Comparison of ENCODE assay signal across 30 mouse cellular contexts in the genomic region with DNA sequence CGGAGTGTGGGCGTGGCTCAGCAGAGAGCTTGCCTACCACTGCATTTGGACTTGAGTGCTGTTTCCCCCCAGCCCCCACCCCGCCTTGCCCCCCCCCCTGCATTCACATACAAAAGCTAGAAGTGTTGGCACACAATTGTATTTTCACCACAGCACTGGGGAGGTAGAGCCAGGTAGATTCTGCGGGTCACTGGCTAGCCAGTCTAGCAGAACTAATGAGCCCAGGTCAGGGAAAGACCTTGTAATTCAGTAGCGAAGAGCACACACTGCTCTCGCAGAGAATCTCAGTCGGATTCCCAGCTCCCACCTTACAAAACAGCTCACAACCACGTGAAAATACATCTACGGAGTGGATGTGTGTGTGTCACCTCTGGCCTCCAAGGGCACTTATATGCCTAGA. TPM values are rescaled to one million over a fixed set of nuclear protein-coding genes. Genes with fewer than 3 reads are reported as not detected.
DNase-seq lines count a peak whose midpoint lies in the region; ATAC-seq and TF ChIP-seq lines count a peak whose summit lies in the region.
"Had no signal": no experiment of that assay in that cellular context is flagged by ENCODE, and none has a peak within 500 bp of the region (broad histone marks: within the 10 kb centered on the region; RNA-seq: fewer than 3 reads in every experiment).

No protein-coding gene starts in this region.

- no peak overlapping the region for H3K9ac ChIP-seq in kidney, embryonic 16.5 days (replicated peaks; ENCODE audit: low read length)
- no peak overlapping the region for H3K9ac ChIP-seq in liver, embryonic 11.5 days (ENCODE audit: low read depth, low read length)
- H3K9ac ChIP-seq: embryonic facial prominence, embryonic 13.5 days; forebrain, embryonic 12.5 days; forebrain, embryonic 15.5 days; heart, embryonic 13.5 days; hindbrain, embryonic 12.5 days; hindbrain, embryonic 15.5 days had no signal

- no peaks in the 10 kb centered on the region for H3K9me3 ChIP-seq in kidney, embryonic 16.5 days (ENCODE audit: low read length)
- H3K9me3 ChIP-seq in liver, embryonic 11.5 days (ENCODE audit: control insufficient read depth, low read length): no peaks in the 10 kb centered on the region
- H3K9me3 ChIP-seq: embryonic facial prominence, embryonic 10.5 days; embryonic facial prominence, embryonic 13.5 days; forebrain, embryonic 12.5 days; forebrain, embryonic 15.5 days; G1E; heart, embryonic 10.5 days; heart, embryonic 13.5 days; hindbrain, embryonic 12.5 days; hindbrain, embryonic 15.5 days had no signal

- H3K4me3 ChIP-seq in kidney, adult 2 months (ENCODE audit: insufficient read depth, low read depth, low read length): no peak overlapping the region
- no peak overlapping the region for H3K4me3 ChIP-seq in kidney, embryonic 16.5 days (ENCODE audit: low read length)
- H3K4me3 ChIP-seq in liver, embryonic 11.5 days (ENCODE audit: low read depth, low read length): no peak overlapping the region
- H3K4me3 ChIP-seq: embryonic facial prominence, embryonic 10.5 days; embryonic facial prominence, embryonic 13.5 days; erythroblast, embryonic 14.5 days; forebrain, embryonic 12.5 days; forebrain, embryonic 15.5 days; heart, adult 2 months; heart, embryonic 10.5 days; heart, embryonic 13.5 days; hindbrain, embryonic 12.5 days; hindbrain, embryonic 15.5 days had no signal

- TF ChIP-seq POLR2A in kidney, adult 2 months (IDR thresholded peaks at IDR 0.05; ENCODE audit: low read depth, low read length): no peak

- WGBS in kidney, adult 2 months: 32% methylated on average over 9 of the region's 9 CpGs
- WGBS in kidney, embryonic 16.5 days: 41% methylated on average over 9 of the region's 9 CpGs
- 56% methylated on average over 9 of the region's 9 CpGs for WGBS in liver, embryonic 11.5 days

- H3K4me1 ChIP-seq in kidney, adult 2 months (ENCODE audit: control insufficient read depth, insufficient read depth, low read length): no peaks in the 10 kb centered on the region
- peaks cover 8% of the 10 kb centered on the region for H3K4me1 ChIP-seq in kidney, embryonic 16.5 days (ENCODE audit: insufficient read depth, low read length)
- peaks cover 7% of the 10 kb centered on the region; the same call in 1 of the 2 replicates for H3K4me1 ChIP-seq in liver, embryonic 11.5 days (replicated peaks; ENCODE audit: control insufficient read depth, insufficient read depth, low read length)
- H3K4me1 ChIP-seq: forebrain, embryonic 15.5 days had no signal

- no peak overlapping the region for H3K27ac ChIP-seq in kidney, adult 2 months (ENCODE audit: insufficient read depth, low read depth, low read length)
- H3K27ac ChIP-seq in kidney, embryonic 16.5 days (ENCODE audit: low read length): no peak overlapping the region
- no peak overlapping the region for H3K27ac ChIP-seq in liver, embryonic 11.5 days (ENCODE audit: low read depth, low read length)
- H3K27ac ChIP-seq: embryonic facial prominence, embryonic 10.5 days; embryonic facial prominence, embryonic 13.5 days; forebrain, embryonic 12.5 days; forebrain, embryonic 15.5 days; heart, adult 2 months; heart, embryonic 10.5 days; heart, embryonic 13.5 days; hindbrain, embryonic 12.5 days; hindbrain, embryonic 15.5 days had no signal

- no peaks in the 10 kb centered on the region for H3K27me3 ChIP-seq in kidney, adult 2 months (replicated peaks; ENCODE audit: control insufficient read depth, insufficient read depth, low read length)
- H3K27me3 ChIP-seq in kidney, embryonic 16.5 days (ENCODE audit: insufficient read depth, low read length): peaks cover 59% of the 10 kb centered on the region
- H3K27me3 ChIP-seq in liver, embryonic 11.5 days (replicated peaks; ENCODE audit: control insufficient read depth, insufficient read depth, low read length): no peaks in the 10 kb centered on the region
- H3K27me3 ChIP-seq: CH12.LX; forebrain, embryonic 15.5 days; hindbrain, embryonic 15.5 days; Patski had no signal

- H3K4me2 ChIP-seq in kidney, embryonic 16.5 days (replicated peaks; ENCODE audit: low read depth, low read length): no peak overlapping the region
- H3K4me2 ChIP-seq in liver, embryonic 11.5 days: no peak overlapping the region
- H3K4me2 ChIP-seq: embryonic facial prominence, embryonic 13.5 days; forebrain, embryonic 12.5 days; forebrain, embryonic 15.5 days; heart, embryonic 13.5 days; hindbrain, embryonic 12.5 days; hindbrain, embryonic 15.5 days had no signal

- H3K36me3 ChIP-seq in kidney, adult 2 months (ENCODE audit: control insufficient read depth, insufficient read depth, low read length): no peaks in the 10 kb centered on the region
- H3K36me3 ChIP-seq in kidney, embryonic 16.5 days (ENCODE audit: insufficient read depth, low read length): no peaks in the 10 kb centered on the region
- H3K36me3 ChIP-seq in liver, embryonic 11.5 days (ENCODE audit: control insufficient read depth, insufficient read depth, low read length): no peaks in the 10 kb centered on the region
- H3K36me3 ChIP-seq: embryonic facial prominence, embryonic 10.5 days; embryonic facial prominence, embryonic 13.5 days; forebrain, embryonic 12.5 days; forebrain, embryonic 15.5 days; G1E; heart, embryonic 10.5 days; heart, embryonic 13.5 days; hindbrain, embryonic 12.5 days; hindbrain, embryonic 15.5 days had no signal

- no peak for ATAC-seq in kidney, embryonic 16.5 days (ENCODE audit: low FRiP score, low TSS enrichment)
- ATAC-seq in liver, embryonic 11.5 days (replicated peaks; ENCODE audit: low FRiP score): no peak
- ATAC-seq: forebrain, embryonic 15.5 days; Patski had no signal

- peak; percentile 2 for DNase-seq in heart, adult 11 months
- DNase-seq in heart, postnatal 4 days: no peak
- peak; percentile 65 for DNase-seq in kidney, adult 2 months
- peak; percentile 25 for DNase-seq in liver
- DNase-seq in liver, embryonic 11.5 days (ENCODE audit: low spot score): no peak
- no peak for DNase-seq in B cell, adult 2 months
- DNase-seq: adrenal gland, postnatal 10 days; adrenal gland, postnatal 36 days; cerebellum, adult 11 months; cerebellum, adult 2 months; cerebellum, adult 9-11 months; cerebellum, postnatal 25 days; embryo, embryonic 11 days; gastrocnemius, postnatal 25 days; heart, adult 2 months; heart, postnatal 14 days had no signal

- no peak for TF ChIP-seq CTCF in kidney, adult 2 months (conservative IDR thresholded peaks at IDR 0.05; ENCODE audit: insufficient read depth, insufficient read length, low read depth, low read length)

RNA-seq across cellular contexts. Expression of a gene that starts 35.8 kb away (rescaled TPM):
- total RNA-seq in heart, postnatal 4 days (2021): under 1 TPM in 1 of 2 experiments, not detected in 1; 0.14 TPM
- 1.0 and 2.1 TPM in 2 replicates for polyA plus RNA-seq in kidney, adult 2 months (2012; rRNA removed)
- polyA plus RNA-seq in kidney, embryonic 16.5 days (2015; fragmentation: Nextera tagmentation; extraction: Ambion mirVana): 0.26 and 0.37 TPM in 2 replicates
- polyA plus RNA-seq in liver, embryonic 11.5 days (2014; fragmentation: Nextera tagmentation; extraction: Ambion mirVana): 3.9 and 5.1 TPM in 2 replicates
- total RNA-seq: CH12.LX; G1E; heart, adult 2 months; heart, postnatal 14 days; hematopoietic stem cell, adult 5-6 weeks had no signal
- polyA plus RNA-seq: cerebellum, adult 2 months; embryonic facial prominence, embryonic 13.5 days; erythroblast, embryonic 14.5 days; forebrain, embryonic 15.5 days; G1E; heart, embryonic 13.5 days; hindbrain, embryonic 12.5 days; Patski had no signal

RNA-seq across cellular contexts. Expression of a gene that starts 42.9 kb away (rescaled TPM):
- 10 to 100 TPM; 13.7 to 20.6 TPM for total RNA-seq in heart, postnatal 4 days (2021)
- 7.4 and 8.1 TPM in 2 replicates for polyA plus RNA-seq in kidney, adult 2 months (2012; rRNA removed)
- 12.8 and 13.2 TPM in 2 replicates for polyA plus RNA-seq in kidney, embryonic 16.5 days (2015; fragmentation: Nextera tagmentation; extraction: Ambion mirVana)
- polyA plus RNA-seq in liver, embryonic 11.5 days (2014; fragmentation: Nextera tagmentation; extraction: Ambion mirVana): 42.3 and 46.9 TPM in 2 replicates

Comparison
In these comparisons a context has a peak if more than half of its experiments do, and no peak if none do; other contexts are left out.
1. DNase-seq: peak in heart, adult 11 months (single experiment), kidney, adult 2 months (single experiment) and liver (single experiment); none in heart, postnatal 4 days (single experiment), liver, embryonic 11.5 days (single experiment) and B cell, adult 2 months (0 of 2).